Mouse (Mus musculus): ENCODE results near the gene Ap1ar. TPM values are rescaled to one million over a fixed set of nuclear protein-coding genes. Genes with fewer than 3 reads are reported as not detected.

Ap1ar gene
- 10 to 100 TPM; 19.6 to 20.9 TPM for total RNA-seq (2021)
- long read RNA-seq, experiment 1, transcript Ap1ar-201 (10 exons, 2,662 nt) = major isoform, 6 of 16 reads
- long read RNA-seq, experiment 1, partial matches to known transcripts = 2 of 16 reads
- long read RNA-seq, experiment 1, other reads (novel, unspliced or antisense) = 3 of 16 reads
- long read RNA-seq, experiment 2, transcript Ap1ar-201 (10 exons, 2,662 nt) = major isoform, 7 of 14 reads
- long read RNA-seq, experiment 2, partial matches to known transcripts = 0 of 14 reads
- long read RNA-seq, experiment 2, other reads (novel, unspliced or antisense) = 3 of 14 reads

DNA sequence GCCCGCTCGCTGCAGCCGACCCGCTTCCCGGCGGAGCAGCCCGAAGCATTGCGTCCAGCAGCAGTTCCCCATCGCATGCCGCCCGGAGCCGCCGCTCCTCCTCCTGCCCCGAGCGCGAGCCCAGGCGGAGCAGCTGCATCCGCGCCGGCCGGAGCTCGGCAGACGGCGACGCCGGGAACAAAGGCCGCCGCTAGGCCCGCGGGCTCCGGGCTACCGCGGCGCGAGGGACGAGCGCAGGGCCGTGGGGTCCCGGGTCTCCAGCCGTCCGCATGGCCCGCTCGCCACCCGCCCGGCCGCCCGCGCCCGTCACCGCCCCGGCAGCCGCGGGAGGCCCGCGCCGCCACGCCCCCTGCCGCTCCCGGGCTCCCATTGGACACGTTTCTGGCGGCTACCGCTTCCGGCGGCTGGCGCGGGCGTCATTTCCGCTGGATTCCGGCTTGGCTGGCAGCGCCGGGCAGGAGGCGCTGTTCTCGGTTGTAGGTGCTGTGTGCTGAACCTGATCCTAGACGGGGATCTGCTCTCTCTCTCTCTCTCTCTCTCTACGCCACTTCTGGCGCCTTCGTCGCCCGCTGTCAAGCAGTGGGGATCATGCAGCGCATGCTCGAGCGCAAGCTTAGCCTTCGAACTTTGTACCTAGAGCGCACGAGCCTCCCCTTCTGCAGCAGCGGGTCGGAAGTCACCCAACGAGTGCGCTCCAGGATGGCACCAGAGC lies at the start of gene Ap1ar:
TSS of gene Ap1ar (minus strand) at position 370 of the 712 bp plus-strand sequence.
- intact Hi-C loops (cut with DNase I) = loop anchor here (5.0 kb wide), 1 partner anchor 45 kb away; no protein-coding TSS in a partner anchor
- peak; percentile 93 to 94 for DNase-seq

GRCm38 (mm10) chr3:127881684-127882083 lies 44.4 kb upstream of the Ap1ar start:
- intact Hi-C loops (cut with DNase I) = no loop called here

DNA sequence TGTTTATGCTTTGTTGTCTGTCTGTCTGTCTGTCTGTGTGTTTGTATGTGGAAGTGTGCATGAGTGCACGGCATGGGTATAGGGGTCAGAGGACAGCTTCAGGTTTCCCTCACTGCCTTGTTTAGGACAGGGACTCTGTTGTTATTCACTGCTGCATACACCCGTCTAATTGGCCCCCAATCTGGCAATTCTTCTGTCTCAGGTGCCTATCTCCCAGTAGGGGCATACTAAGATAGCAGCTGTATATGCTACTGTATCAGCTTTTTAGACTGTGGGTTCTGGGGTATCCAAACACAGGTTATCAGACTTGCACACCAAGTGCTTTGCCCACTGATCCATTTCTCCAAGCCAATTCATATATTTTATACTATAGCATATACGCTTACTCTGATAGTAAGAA lies 42.6 kb upstream of the Ap1ar start:
- intact Hi-C loops (cut with DNase I) = no loop called here
- no peak for DNase-seq

More at GRCm38 (mm10) chr3:127881684-127882083, 44.4 kb upstream of the Ap1ar start:
- no peak for DNase-seq

DNA sequence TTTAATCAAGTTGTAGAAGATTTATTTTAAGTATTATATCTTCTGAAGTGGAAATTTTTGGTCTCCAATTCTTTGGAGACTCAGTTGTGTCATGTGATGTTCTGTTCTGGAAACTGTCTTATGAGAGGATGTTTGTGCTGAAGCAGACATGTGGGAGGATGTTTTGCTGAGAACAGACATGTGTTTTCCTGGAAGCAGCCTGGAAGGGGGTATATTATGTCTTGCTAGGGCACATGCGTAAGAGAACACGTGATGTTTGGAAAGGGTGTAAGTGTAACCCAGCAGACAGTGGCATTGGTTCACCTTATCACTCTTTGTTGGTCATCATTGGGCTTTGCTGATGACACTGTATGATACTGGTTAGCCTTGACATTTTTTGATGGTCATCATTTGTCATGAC lies 38.2 kb upstream of the Ap1ar start:
- intact Hi-C loops (cut with DNase I) = no loop called here
- no peak for DNase-seq

DNA sequence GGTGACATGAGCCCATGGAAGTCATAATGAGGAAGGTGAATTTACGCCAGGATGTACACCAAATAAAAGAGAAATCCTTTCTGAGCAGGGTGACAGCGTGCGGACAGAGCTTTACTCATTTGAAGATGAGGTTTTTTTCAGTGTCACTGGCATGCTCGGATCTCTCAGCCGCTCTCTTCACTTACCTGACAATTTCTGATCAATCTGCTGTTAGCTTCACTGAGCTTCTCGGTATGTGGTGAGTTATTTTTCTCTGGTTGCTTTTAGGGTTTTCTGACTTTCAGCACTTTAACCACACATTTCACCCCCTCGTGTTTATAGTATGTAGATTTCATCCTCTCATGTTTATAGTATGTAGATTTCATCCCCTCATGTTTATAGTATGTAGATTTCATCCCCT lies 37.7 kb upstream of the Ap1ar start:
- intact Hi-C loops (cut with DNase I) = no loop called here
- no peak for DNase-seq

DNA sequence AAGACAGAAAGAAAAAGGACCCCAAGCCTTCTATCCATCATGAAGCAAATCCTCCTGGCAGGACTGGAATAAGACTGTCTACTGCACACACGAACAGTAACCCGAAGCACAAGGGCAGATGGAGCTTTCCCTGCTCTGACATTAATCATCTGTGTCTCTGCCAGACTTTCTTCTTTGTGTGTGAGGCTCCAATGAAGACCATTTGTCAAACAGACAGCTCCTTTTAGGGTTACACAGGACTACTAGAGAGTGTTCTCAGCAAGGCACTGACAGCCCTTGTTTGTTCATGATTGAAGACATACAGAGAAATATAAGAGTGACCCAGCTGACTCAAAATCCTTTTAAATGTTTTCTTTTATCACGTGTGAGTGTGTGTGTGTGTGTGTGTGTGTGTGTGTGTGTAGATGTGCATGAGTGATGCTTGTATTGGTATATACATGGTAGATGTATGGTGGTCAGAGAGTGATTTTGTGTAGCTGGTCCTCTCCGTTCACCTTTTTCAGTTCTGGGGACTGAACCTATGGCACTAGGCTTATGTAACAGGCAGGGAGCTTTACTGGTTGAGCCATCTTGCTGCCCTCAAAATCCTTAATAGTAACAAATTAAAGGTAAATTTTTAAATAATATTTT lies 37.0 kb upstream of the Ap1ar start:
- no peak for DNase-seq
- intact Hi-C loops (cut with DNase I) = no loop called here

GRCm38 (mm10) chr3:127871575-127871974 lies 34.3 kb upstream of the Ap1ar start:
- intact Hi-C loops (cut with DNase I) = no loop called here

GRCm38 (mm10) chr3:127868880-127869279 lies 31.6 kb upstream of the Ap1ar start:
- no peak for DNase-seq
- intact Hi-C loops (cut with DNase I) = no loop called here

More at GRCm38 (mm10) chr3:127871575-127871974, 34.3 kb upstream of the Ap1ar start:
- no peak for DNase-seq

- intact Hi-C loops (cut with DNase I) = no loop called here
- DNase-seq = no peak
Observed at GRCm38 (mm10) chr3:127868046-127868758, 30.9 kb upstream of the Ap1ar start.

DNA sequence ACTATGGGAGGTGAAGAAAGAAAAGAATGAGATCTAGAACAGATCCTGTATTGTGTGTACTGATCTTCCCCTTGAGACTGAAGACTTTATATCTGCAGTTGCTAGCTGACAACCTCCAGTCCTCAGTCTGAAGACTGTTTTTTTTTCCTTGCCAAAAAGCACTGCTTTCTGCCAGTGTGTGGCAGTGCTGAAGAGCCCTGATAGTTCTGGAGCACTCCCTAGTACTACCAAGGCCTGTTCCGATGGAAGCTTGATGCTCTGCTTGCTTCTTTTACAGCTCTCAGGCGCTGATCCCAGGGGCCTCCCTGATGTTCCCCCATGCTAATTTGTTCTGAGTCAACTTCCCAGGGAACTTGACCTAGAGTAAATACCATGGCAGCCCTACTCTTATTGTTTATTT lies 26.9 kb upstream of the Ap1ar start:
- intact Hi-C loops (cut with DNase I) = no loop called here
- no peak for DNase-seq

GRCm38 (mm10) chr3:127863571-127863970 lies 26.2 kb upstream of the Ap1ar start:
- intact Hi-C loops (cut with DNase I) = no loop called here
- DNase-seq = no peak

DNA sequence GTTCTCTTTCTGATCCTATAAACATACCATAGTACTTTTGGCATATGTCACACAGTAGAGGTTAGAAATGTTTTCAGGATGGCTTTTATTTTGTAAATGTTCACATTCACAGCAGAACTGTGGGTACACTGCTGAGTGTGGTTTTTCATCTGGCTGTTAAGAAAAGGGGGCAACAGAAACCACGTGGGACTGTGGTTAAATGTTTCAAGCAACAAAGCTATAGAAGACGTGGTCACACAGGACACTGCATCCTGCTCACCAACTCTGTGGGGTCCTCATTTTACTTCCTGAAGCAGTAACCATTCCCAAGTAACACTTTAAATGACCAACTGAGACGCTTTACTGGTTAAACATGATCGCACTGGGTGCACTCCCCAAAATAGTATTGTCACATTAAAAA lies 25.2 kb upstream of the Ap1ar start:
- no peak for DNase-seq
- intact Hi-C loops (cut with DNase I) = no loop called here

DNA sequence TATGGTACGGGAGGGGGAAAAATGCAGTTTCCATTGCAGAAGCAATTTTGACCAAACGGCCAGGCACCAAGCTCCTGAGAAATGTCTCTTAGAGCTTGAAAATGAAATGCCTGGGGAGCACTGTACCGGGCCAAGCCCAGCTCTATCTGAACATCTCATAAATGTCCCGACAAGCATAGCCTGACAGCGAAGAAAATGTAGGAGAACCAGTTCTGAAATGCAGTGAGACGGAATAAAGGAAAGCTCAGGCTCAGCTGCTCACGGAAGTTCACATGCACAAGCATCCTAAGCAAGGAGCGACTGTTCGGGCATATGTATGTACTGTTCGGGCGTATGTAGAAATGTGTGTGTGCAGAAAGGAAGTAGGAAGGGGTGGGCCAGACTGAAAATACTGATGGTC lies 24.0 kb upstream of the Ap1ar start:
- intact Hi-C loops (cut with DNase I) = no loop called here
- DNase-seq = no peak

DNA sequence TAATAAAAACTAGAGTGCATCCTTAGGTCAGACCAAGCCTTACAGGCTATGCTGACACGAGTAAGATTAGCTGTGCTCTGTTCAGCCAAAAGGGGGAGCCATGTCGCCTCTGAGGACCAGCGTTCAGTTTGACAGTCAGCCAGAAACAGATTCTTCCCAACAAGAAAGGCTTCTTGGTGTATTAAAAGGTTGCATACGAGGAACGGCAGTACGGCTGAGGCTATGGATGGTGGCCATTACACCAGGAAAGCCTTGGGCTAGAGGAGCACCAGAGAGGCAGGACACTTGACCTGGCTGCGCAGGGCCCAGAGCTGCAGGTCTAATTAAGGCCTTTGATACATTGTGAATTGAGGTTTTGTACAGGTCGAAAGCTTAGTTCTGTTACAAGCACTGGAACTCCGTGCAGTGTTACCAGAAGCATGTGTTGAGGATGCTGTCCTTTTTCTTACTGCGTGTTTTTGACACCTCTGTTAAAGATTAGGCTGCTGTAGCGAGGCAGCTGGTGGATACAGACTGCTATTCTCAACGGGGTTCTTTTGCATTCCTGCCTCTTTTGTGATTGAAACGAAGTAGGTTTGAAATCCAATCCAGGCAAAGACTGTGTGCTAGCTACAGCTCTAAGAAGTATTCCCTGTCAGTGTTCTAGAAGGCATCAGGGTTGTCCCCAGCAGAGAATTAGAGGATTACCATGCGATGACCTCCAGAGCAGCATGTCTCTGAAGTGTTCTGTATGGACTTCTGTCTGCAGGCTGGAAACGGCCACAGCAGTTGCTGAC lies 16.3 kb upstream of the Ap1ar start:
- intact Hi-C loops (cut with DNase I) = loop anchor here (2.0 kb wide), 1 partner anchor 95 kb away; no protein-coding TSS in a partner anchor

GRCm38 (mm10) chr3:127852722-127853121 lies 15.4 kb upstream of the Ap1ar start:
- DNase-seq = no peak
- intact Hi-C loops (cut with DNase I) = loop anchor here (2.0 kb wide), 1 partner anchor 96 kb away; no protein-coding TSS in a partner anchor

More for the DNA sequence above, 16.3 kb upstream of the Ap1ar start:
- peak; percentile 29 to 54 for DNase-seq

GRCm38 (mm10) chr3:127850776-127851646 lies 13.7 kb upstream of the Ap1ar start:
- no peak for DNase-seq
- intact Hi-C loops (cut with DNase I) = no loop called here

GRCm38 (mm10) chr3:127849922-127850321 lies 12.6 kb upstream of the Ap1ar start:
- intact Hi-C loops (cut with DNase I) = no loop called here
- no peak for DNase-seq

DNA sequence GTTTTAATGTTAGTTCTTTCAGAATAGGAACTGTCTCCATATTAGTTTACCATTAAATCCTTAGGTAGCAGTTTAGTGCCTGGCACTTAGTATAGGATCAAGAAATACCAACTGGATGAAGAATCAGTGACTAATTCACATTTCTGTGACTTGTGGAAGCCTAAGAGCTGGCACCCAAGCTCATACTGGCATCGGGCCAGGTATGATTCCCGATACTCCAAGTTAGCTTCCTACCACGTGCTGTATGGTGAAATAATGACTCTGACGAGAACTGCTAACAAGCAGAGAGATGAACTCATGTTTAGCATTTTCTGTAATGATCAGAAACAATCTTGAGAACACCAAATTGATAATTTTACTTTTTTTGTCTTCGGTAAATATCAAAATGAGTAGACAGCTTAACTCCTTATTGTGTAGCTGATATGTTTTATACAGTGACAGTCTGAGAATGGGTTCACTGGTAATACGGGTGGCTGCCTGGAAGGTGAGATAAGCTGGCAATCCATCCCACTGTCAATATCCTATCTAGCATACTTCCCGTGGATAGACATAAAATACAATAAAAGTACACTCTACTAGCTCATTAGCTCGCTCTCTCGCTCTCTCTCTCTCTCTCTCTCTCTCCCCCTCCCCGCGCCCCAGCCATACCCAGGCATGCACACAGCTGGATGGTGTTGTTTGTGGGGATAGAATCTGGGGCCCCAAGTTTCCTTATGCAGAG lies 10.9 kb upstream of the Ap1ar start:
- intact Hi-C loops (cut with DNase I) = no loop called here
- DNase-seq = no peak
